Mouse (Mus musculus): Measurements from ENCODE around the gene Gm28053. TPM values are rescaled to one million over a fixed set of nuclear protein-coding genes. Genes with fewer than 3 reads are reported as not detected.
A peak's percentile ranks its signal among the peaks of the same experiment; 100 is the strongest.

The Gm28053 gene
- polyA plus RNA-seq, 1 experiment from 2014 or later: not detected

DNA sequence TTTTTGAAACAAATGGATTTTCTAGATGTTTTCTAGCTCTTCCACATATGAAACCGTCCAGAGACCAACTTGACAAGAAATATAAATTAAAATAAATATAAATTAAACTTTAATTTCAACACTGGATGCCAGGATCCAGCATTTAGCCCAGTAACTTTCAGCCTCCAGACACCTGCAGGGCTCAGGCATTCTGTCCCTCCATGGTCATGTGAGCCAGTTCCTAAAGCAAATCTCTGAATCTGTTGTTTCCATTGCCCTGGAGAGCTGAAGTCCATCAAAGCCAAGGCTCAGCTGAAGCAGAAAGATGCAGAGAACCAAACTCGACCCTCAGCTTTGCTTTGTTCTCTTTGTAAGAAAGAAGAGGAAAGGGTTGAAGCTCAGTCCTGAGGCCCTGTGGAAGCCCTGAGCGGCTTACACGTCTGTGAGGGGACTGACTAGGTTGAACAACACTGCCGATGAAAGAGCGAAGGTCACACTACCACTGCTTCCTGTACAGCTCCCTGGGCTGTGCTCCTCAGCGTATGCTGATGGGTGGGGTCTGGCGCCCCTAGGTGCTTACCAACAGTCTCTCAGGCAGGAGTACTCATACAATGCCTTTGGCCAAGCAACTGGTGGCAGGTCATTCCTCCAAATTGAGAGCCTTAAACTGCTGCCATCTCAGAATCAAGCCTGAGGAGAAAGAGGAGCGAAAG lies 49.9 kb downstream of the Gm28053 start:
- DNase-seq (ENCODE audit: low spot score) (no peak), ATAC-seq (ENCODE audit: insufficient read depth, low FRiP score, low TSS enrichment) (no peak)
- H3K27me3 ChIP-seq (ENCODE audit: control insufficient read depth, insufficient read depth, low read length): no peaks in the 10 kb centered on the region
- no peaks in the 10 kb centered on the region for H3K4me1 ChIP-seq (ENCODE audit: control insufficient read depth, insufficient read depth, low read length)
- H3K9ac ChIP-seq (ENCODE audit: low read length): no peak overlapping the region
- WGBS: 80% methylated on average over 9 of the region's 9 CpGs
- no peak overlapping the region for H3K4me3 ChIP-seq (ENCODE audit: low read depth, low read length)
- no peak overlapping the region for H3K27ac ChIP-seq (ENCODE audit: low read depth, low read length)
- no peaks in the 10 kb centered on the region for H3K9me3 ChIP-seq (ENCODE audit: control insufficient read depth, low read length)
- no peaks in the 10 kb centered on the region for H3K36me3 ChIP-seq (ENCODE audit: control insufficient read depth, insufficient read depth, low read length)
- H3K4me2 ChIP-seq (ENCODE audit: low read depth): no peak overlapping the region

DNA sequence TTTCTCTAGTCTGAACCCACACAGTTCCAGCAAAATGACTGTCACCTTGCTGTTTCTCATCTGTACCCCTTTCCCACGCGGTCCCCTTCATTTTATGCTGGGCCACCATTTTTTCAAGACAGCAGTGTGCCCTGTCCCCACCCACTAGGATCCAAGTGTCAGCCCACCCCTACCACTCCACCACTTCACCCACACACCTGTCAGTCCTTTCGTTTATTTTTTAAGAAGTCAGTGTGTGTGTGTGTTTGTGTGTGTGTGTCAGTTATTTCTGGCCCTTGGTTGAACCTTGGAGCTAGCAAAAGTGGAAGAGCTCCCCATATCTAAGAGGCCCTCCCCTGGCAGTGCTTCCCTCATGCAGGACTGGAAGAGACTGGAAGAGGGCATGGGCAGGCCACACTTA lies 50.5 kb downstream of the Gm28053 start:
- no peak overlapping the region for H3K9ac ChIP-seq (ENCODE audit: low read length)
- no peaks in the 10 kb centered on the region for H3K27me3 ChIP-seq (ENCODE audit: control insufficient read depth, insufficient read depth, low read length)
- H3K36me3 ChIP-seq (ENCODE audit: control insufficient read depth, insufficient read depth, low read length): no peaks in the 10 kb centered on the region
- H3K4me3 ChIP-seq (ENCODE audit: low read depth, low read length): no peak overlapping the region
- H3K4me1 ChIP-seq (ENCODE audit: control insufficient read depth, insufficient read depth, low read length): no peaks in the 10 kb centered on the region
- WGBS: 93% methylated on average over 3 of the region's 3 CpGs
- no peak overlapping the region for H3K27ac ChIP-seq (ENCODE audit: low read depth, low read length)
- no peaks in the 10 kb centered on the region for H3K9me3 ChIP-seq (ENCODE audit: control insufficient read depth, low read length)
- no peak for DNase-seq (ENCODE audit: low spot score)
- ATAC-seq (ENCODE audit: insufficient read depth, low FRiP score, low TSS enrichment): no peak
- no peak overlapping the region for H3K4me2 ChIP-seq (ENCODE audit: low read depth)

DNA sequence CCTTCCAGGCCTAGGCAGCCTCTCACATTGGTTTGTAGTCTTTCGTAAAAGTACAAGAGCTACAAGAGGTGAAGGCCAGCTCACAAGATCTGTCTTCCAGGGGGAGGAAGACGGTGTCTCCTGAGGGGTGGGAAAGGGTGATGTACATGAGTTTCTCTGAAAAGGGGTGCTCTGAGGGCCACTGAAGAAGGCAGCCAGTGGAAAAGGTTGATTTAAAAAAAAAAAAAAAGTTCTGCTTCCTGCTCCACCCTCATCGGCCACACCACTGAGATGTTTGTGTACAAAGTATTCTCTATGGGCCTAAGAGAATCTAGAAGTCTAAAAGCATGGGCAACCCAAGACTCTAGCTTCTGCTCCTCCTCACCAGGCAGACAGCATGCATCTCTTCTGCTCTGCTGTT lies 52.3 kb downstream of the Gm28053 start, which contains the start of gene Gimap3:
Gimap3 (minus strand) TSS at position 156 of the 400 bp plus-strand sequence.
- Histone ChIP-seq H3K27ac (ENCODE audit: low read depth, low read length) (no peak within 1 kb of the TSS), H3K9ac (ENCODE audit: low read length) (no peak within 1 kb of the TSS), H3K4me3 (ENCODE audit: low read depth, low read length) (no peak within 1 kb of the TSS), H3K4me1 (ENCODE audit: control insufficient read depth, insufficient read depth, low read length) (no peaks in the 10 kb centered on the region), H3K27me3 (ENCODE audit: control insufficient read depth, insufficient read depth, low read length) (no peaks in the 10 kb centered on the region), H3K36me3 (ENCODE audit: control insufficient read depth, insufficient read depth, low read length) (no peaks in the 10 kb centered on the region), H3K4me2 (ENCODE audit: low read depth) (no peak within 1 kb of the TSS), H3K9me3 (ENCODE audit: control insufficient read depth, low read length) (no peaks in the 10 kb centered on the region)
- WGBS: 92% methylated on average over 3 of the region's 3 CpGs
- ATAC-seq (ENCODE audit: insufficient read depth, low FRiP score, low TSS enrichment) (no peak), DNase-seq (ENCODE audit: low spot score) (no peak)

DNA sequence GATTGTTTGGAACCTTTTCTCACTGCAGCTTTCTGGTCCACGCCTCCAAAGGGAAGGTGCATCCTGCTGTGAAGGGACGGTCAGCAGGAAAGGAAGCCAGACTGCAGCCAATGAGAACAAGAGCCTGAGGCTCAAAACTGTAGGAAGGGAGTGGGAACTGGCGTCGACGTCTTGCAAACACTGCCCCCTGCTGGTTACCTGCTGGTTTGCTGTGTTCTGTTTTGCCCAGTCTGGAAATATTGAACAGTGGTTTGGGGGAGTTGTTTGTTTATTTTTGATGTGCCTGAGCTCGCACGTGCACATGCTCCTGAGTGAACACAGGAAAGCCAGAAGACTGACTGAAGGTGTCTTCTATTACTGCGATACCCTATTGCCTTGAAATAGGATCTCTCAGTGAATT lies 53.6 kb downstream of the Gm28053 start:
- H3K27me3 ChIP-seq (ENCODE audit: control insufficient read depth, insufficient read depth, low read length): no peaks in the 10 kb centered on the region
- no peaks in the 10 kb centered on the region for H3K4me1 ChIP-seq (ENCODE audit: control insufficient read depth, insufficient read depth, low read length)
- 13% methylated on average over 8 of the region's 8 CpGs for WGBS
- no peaks in the 10 kb centered on the region for H3K36me3 ChIP-seq (ENCODE audit: control insufficient read depth, insufficient read depth, low read length)
- no peak overlapping the region for H3K4me3 ChIP-seq (ENCODE audit: low read depth, low read length)
- DNase-seq (ENCODE audit: low spot score): peak; percentile 78
- peak; percentile 27; the same call in 1 of the 2 replicates for ATAC-seq (ENCODE audit: insufficient read depth, low FRiP score, low TSS enrichment)
- H3K27ac ChIP-seq (ENCODE audit: low read depth, low read length): no peak overlapping the region
- no peaks in the 10 kb centered on the region for H3K9me3 ChIP-seq (ENCODE audit: control insufficient read depth, low read length)
- H3K9ac ChIP-seq (ENCODE audit: low read length): no peak overlapping the region
- H3K4me2 ChIP-seq (ENCODE audit: low read depth): no peak overlapping the region

DNA sequence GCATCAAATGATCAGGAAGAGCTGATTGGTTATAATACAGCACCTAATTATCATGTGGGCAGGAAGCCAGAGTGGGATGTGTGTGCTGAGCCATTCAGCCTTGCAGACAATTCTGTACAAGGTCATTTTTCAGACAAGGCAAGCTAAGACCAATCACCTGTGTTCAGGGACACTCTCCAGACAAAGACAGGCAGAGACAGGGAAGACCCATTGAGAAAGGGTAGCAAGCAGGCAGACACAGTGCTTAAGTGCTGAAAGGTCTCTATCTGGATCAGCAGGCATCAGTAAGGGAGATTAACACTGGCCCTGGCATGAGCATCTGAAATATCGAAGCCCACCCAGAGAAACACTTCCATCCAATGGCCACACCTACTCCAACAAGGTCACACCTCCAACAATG lies 66.0 kb downstream of the Gm28053 start:
- no peaks in the 10 kb centered on the region for H3K36me3 ChIP-seq (ENCODE audit: control insufficient read depth, insufficient read depth, low read length)
- H3K4me2 ChIP-seq (ENCODE audit: low read depth): no peak overlapping the region
- no peak overlapping the region for H3K4me3 ChIP-seq (ENCODE audit: low read depth, low read length)
- no peaks in the 10 kb centered on the region for H3K4me1 ChIP-seq (ENCODE audit: control insufficient read depth, insufficient read depth, low read length)
- ATAC-seq (ENCODE audit: insufficient read depth, low FRiP score, low TSS enrichment) (no peak), DNase-seq (ENCODE audit: low spot score) (no peak)
- H3K9ac ChIP-seq (ENCODE audit: low read length): no peak overlapping the region
- H3K27me3 ChIP-seq (ENCODE audit: control insufficient read depth, insufficient read depth, low read length): no peaks in the 10 kb centered on the region
- H3K9me3 ChIP-seq (ENCODE audit: control insufficient read depth, low read length): no peaks in the 10 kb centered on the region
- WGBS: 93% methylated on average over 1 of the region's 1 CpGs
- H3K27ac ChIP-seq (ENCODE audit: low read depth, low read length): no peak overlapping the region

DNA sequence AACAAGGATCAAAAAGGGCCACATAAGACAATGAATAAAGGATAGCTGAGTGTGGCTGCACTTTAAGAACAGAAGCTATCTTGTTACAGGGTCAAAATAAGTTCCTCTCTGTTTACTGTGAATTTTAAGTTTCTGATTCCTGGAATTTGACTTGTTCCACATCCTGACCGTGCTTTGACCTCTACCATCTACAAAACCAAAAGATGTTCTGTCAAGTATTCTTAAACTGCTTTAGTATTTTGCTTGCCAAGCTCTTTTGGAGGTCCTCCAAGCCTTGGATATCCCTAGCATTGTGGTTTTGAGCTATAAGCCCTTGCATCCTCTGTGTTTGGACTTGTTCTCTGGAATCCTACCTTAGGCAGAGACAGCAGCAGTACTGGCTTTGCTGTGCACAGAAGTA lies 66.8 kb downstream of the Gm28053 start:
- no peaks in the 10 kb centered on the region for H3K9me3 ChIP-seq (ENCODE audit: control insufficient read depth, low read length)
- WGBS: 73% methylated on average over 1 of the region's 1 CpGs
- no peaks in the 10 kb centered on the region for H3K4me1 ChIP-seq (ENCODE audit: control insufficient read depth, insufficient read depth, low read length)
- DNase-seq (ENCODE audit: low spot score) (no peak), ATAC-seq (ENCODE audit: insufficient read depth, low FRiP score, low TSS enrichment) (no peak)
- no peak overlapping the region for H3K4me2 ChIP-seq (ENCODE audit: low read depth)
- no peaks in the 10 kb centered on the region for H3K36me3 ChIP-seq (ENCODE audit: control insufficient read depth, insufficient read depth, low read length)
- H3K27ac ChIP-seq (ENCODE audit: low read depth, low read length): no peak overlapping the region
- H3K9ac ChIP-seq (ENCODE audit: low read length): no peak overlapping the region
- H3K4me3 ChIP-seq (ENCODE audit: low read depth, low read length): no peak overlapping the region
- no peaks in the 10 kb centered on the region for H3K27me3 ChIP-seq (ENCODE audit: control insufficient read depth, insufficient read depth, low read length)

DNA sequence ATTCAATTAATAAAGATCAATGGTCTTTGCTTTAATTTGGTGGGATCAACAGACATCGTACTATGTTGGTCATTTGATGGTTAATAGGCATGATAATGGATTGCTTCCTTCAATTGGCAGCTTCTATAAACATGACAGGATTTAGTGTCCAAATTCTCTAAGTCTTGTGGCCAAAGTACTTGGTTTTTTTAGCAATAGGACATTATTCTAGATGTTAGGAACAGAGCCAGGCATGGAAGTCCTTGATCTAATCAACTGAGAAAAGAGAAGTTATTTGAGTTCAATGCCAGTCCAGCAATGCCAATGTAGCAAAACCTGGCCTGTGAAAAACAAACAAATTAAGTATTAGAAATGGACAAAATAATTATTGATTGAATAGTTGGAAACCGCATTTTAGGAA lies 67.2 kb downstream of the Gm28053 start:
- Histone ChIP-seq H3K27ac (ENCODE audit: low read depth, low read length) (no peak overlapping the region), H3K9ac (ENCODE audit: low read length) (no peak overlapping the region), H3K27me3 (ENCODE audit: control insufficient read depth, insufficient read depth, low read length) (no peaks in the 10 kb centered on the region), H3K36me3 (ENCODE audit: control insufficient read depth, insufficient read depth, low read length) (no peaks in the 10 kb centered on the region), H3K4me1 (ENCODE audit: control insufficient read depth, insufficient read depth, low read length) (no peaks in the 10 kb centered on the region), H3K4me2 (ENCODE audit: low read depth) (no peak overlapping the region), H3K4me3 (ENCODE audit: low read depth, low read length) (no peak overlapping the region), H3K9me3 (ENCODE audit: control insufficient read depth, low read length) (no peaks in the 10 kb centered on the region)
- ATAC-seq (ENCODE audit: insufficient read depth, low FRiP score, low TSS enrichment) (no peak), DNase-seq (ENCODE audit: low spot score) (no peak)
- 81% methylated on average over 2 of the region's 2 CpGs for WGBS

DNA sequence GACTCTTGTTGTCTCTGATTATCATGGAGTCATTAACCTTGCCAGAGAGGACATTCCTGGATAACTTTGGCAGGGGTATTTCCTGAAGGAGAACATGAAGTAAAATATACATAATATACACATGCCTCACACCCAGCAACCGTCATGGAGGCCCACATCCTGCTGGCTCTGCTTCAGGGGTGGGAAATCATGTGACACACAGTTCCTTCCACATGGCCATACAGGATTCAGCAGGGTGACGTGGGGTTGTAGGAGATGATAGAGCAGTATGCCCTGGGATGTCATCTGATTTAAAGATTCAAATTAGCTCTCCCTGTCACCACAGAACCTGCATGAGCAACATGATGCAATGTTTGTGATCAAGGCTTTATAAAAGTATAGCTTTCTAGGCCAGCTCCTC lies 69.5 kb downstream of the Gm28053 start:
- no peaks in the 10 kb centered on the region for H3K4me1 ChIP-seq (ENCODE audit: control insufficient read depth, insufficient read depth, low read length)
- no peaks in the 10 kb centered on the region for H3K36me3 ChIP-seq (ENCODE audit: control insufficient read depth, insufficient read depth, low read length)
- H3K27ac ChIP-seq (ENCODE audit: low read depth, low read length): no peak overlapping the region
- DNase-seq (ENCODE audit: low spot score) (no peak), ATAC-seq (ENCODE audit: insufficient read depth, low FRiP score, low TSS enrichment) (no peak)
- no peak overlapping the region for H3K9ac ChIP-seq (ENCODE audit: low read length)
- no peaks in the 10 kb centered on the region for H3K9me3 ChIP-seq (ENCODE audit: control insufficient read depth, low read length)
- 84% methylated on average over 2 of the region's 2 CpGs for WGBS
- H3K4me3 ChIP-seq (ENCODE audit: low read depth, low read length): no peak overlapping the region
- no peaks in the 10 kb centered on the region for H3K27me3 ChIP-seq (ENCODE audit: control insufficient read depth, insufficient read depth, low read length)
- H3K4me2 ChIP-seq (ENCODE audit: low read depth): no peak overlapping the region

DNA sequence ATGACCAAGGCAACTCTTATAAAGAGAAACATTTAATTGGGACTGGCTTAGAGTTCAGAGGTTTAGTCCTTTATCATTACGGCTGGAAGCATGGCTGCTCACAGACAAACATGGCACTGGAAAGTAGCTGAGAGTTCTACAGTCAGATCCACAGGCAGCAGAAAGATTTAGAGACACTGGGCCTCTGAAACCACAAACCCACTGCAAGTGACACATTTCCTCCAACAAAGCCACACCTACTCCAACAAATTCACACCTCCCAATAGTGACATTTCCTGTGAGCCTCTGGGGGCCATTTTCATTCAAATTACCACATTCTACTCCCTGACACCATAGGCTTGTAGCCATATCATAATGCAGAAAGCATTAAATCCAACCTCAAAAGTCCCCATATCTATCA lies 83.5 kb downstream of the Gm28053 start:
- H3K9me3 ChIP-seq (ENCODE audit: control insufficient read depth, low read length): no peaks in the 10 kb centered on the region
- no peaks in the 10 kb centered on the region for H3K36me3 ChIP-seq (ENCODE audit: control insufficient read depth, insufficient read depth, low read length)
- no peaks in the 10 kb centered on the region for H3K27me3 ChIP-seq (ENCODE audit: control insufficient read depth, insufficient read depth, low read length)
- H3K27ac ChIP-seq (ENCODE audit: low read depth, low read length): no peak overlapping the region
- DNase-seq (ENCODE audit: low spot score): no peak
- no peaks in the 10 kb centered on the region for H3K4me1 ChIP-seq (ENCODE audit: control insufficient read depth, insufficient read depth, low read length)
- ATAC-seq (ENCODE audit: insufficient read depth, low FRiP score, low TSS enrichment): no peak
- no peak overlapping the region for H3K9ac ChIP-seq (ENCODE audit: low read length)
- H3K4me3 ChIP-seq (ENCODE audit: low read depth, low read length): no peak overlapping the region
- 81% methylated on average over 1 of the region's 1 CpGs for WGBS
- no peak overlapping the region for H3K4me2 ChIP-seq (ENCODE audit: low read depth)
